Mouse (Mus musculus) adrenal gland, adult (tissue): ENCODE data around the gene Prkag2.
"Not testable (repeated sequence)": the region's sequence is repeated elsewhere in the genome, so short reads cannot be mapped to it uniquely, and the experiment has no call there.

ENCODE experiments used
- DNase-seq, 2 experiments: peaks; one replicate each; pipeline ENCODE4 v3.0.0; 2022 to 2023; ENCODE audit warnings: low spot score in 1 of 2; ENCODE audit not compliant: inconsistent age in 2 of 2

Prkag2 gene

GRCm38 (mm10) chr5:25088111-25088510, 12.3 kb downstream of the Prkag2 start:
- no peak for DNase-seq

- no peak for DNase-seq
Observed at GRCm38 (mm10) chr5:25087064-25087463, 13.4 kb downstream of the Prkag2 start.

GRCm38 (mm10) chr5:25086234-25086633, 14.2 kb downstream of the Prkag2 start:
- peak; percentile 88 to 97 for DNase-seq

GRCm38 (mm10) chr5:25085170-25085569, 15.3 kb downstream of the Prkag2 start:
- no peak for DNase-seq

DNA sequence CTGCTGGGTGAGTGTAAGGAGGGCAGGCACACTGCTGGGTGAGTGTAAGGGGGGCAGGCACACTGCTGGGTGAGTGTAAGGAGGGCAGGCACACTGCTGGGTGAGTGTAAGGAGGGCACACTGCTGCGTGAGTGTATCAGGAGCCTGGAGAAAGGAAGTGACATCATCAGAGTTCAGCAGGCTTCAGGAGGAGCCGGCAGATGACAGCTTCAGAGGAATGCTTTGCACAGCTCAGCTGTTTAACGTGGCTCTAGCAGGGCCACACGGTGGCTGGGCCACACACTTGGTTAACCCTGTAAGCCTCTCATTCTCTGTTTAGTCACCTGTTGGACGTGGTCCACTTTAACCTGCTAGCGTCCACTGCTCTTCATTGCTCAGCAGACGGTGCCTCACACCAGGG, 16.6 kb downstream of the Prkag2 start:
- no peak for DNase-seq

- DNase-seq = peak; percentile 62 to 78
Observed at GRCm38 (mm10) chr5:25082542-25082941, 17.9 kb downstream of the Prkag2 start.

GRCm38 (mm10) chr5:25081545-25081944, 18.9 kb downstream of the Prkag2 start:
- DNase-seq = peak; percentile 26 to 60

DNA sequence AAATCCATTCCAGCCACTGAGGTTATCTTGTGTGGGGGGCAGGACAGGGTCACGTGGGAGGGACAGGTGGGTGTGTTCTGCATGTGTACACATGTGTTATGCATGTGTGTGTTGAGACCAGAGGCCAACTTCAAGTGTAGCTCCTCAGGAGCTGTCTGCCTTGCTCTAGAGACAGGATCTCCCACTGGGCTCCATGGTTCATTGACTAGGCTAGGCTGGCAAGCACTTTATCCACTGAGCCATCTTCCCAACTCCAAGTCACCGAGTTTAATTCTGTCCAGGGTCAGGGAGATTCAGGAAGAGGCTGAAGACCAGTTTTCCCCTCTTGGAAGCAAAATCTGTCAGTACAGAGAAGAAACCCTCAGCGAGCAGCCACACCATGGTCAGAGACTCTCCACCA, 19.4 kb downstream of the Prkag2 start:
- DNase-seq = no peak

GRCm38 (mm10) chr5:25080438-25080945, 19.9 kb downstream of the Prkag2 start:
- DNase-seq = peak in 1 of 2 experiments; percentile 46

- peak; percentile 72 to 90 for DNase-seq
Observed at GRCm38 (mm10) chr5:25079766-25080265, 20.6 kb downstream of the Prkag2 start.

DNA sequence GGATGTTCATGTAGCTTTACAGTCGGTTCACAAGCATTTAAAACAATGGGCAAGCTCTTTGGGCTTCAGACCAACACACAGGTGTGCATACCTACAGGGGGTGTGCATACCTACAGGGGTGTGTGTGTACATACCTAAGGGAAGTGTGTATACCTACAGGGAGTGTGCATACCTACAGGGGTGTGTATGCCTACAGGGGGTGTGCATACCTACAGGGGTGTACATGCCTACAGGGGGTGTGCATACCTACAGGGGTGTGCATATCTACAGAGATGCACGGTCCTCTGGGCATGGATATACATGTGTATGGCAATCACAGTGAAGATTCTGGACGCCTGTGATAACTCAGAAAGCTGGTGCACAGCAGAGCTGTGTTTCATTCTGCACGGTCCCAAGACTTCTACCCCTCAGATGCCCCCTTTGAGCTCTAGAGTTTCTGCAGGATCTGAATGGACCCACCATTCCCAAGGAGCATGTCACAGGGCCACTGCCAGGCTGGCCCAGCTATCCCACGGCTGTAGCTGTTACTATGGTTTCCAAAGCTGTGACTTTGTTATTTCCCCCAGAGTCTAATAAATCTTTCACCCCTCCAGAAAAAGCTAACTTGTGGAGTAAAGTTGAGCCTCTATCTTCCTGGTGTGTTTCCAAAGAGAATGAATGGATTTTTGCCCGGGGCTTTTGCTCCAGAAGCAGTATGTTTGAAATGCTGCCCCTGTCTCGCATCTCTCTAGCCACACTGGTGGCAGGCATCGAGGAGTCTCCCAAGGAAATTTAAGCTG, 22.4 kb downstream of the Prkag2 start:
- DNase-seq = peak in 1 of 2 experiments; percentile 58

- DNase-seq = not testable (repeated sequence)
Observed at GRCm38 (mm10) chr5:25077258-25077657, 23.2 kb downstream of the Prkag2 start.

DNA sequence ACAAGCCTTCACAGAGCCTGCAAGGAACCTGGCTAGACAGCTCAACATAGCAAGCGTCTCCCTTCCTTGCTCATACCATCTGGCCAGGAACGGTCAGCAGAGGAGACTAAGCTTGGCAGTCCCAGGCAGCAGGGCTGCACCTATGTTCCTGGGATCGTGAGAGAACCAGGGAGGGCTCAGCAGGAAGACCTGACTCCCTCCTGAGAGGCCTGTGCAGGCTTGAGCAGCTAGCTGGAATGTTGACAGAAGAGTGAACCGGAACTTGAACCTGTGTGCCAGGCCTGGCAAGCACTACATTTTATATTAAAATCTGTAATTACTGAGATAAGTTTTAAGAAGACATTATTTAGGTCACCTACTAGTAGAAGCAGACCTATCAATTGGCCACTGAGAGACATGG, 24.8 kb downstream of the Prkag2 start:
- no peak for DNase-seq

- no peak for DNase-seq
Observed at GRCm38 (mm10) chr5:25069815-25070214, 30.6 kb downstream of the Prkag2 start.

- DNase-seq = peak; percentile 65 to 83
Observed at GRCm38 (mm10) chr5:25067122-25067521, 33.3 kb downstream of the Prkag2 start.

DNA sequence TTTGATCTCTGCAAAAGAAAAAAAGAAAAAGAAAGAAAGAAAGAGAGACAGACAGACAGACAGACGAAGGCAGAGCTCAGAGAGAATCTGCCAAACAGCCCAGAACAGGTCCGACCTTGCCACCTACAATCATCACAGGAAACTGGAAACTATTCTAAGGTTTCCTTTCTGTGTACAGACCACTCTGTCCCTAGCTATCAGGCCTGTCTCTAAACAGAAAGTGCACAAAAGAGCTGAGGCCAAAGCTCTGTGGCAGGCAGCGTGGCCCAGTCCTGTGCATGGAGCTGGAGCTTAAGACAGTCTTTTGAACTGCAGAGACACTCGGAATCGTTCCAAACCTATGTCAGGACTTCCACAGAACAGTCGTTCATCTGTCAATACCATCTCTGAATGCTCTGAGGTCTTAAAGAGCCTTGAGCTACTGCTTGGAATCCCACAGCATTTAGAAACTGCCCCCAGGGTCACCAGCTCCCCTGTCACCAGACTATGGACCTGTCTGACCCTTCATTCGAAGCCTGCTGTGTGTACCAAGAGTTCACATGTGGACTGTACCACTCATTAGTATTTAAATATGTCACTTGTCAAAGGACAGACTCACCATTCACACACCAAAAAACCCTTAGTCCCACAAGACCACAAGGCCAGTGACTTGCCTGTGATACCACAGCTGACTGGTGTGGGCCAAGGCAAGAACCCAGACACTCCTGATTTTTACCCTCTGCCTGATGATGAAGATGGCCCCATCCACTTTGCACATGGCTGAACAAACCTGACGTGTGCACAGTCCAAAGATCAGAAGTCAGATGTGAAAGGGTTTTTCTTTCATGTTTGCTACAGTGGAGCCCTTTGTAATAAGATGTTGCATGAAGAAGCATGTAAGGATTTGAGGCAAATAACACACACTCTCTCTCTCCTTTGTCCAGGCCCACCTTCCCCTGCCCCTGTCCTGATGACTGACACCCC, 35.9 kb downstream of the Prkag2 start:
- peak in 1 of 2 experiments; percentile 47 for DNase-seq

- DNase-seq = no peak
Observed at GRCm38 (mm10) chr5:25062506-25063132, 37.8 kb downstream of the Prkag2 start.

- DNase-seq = peak; percentile 54 to 81
Observed at GRCm38 (mm10) chr5:25058853-25059741, 41.3 kb downstream of the Prkag2 start.

DNA sequence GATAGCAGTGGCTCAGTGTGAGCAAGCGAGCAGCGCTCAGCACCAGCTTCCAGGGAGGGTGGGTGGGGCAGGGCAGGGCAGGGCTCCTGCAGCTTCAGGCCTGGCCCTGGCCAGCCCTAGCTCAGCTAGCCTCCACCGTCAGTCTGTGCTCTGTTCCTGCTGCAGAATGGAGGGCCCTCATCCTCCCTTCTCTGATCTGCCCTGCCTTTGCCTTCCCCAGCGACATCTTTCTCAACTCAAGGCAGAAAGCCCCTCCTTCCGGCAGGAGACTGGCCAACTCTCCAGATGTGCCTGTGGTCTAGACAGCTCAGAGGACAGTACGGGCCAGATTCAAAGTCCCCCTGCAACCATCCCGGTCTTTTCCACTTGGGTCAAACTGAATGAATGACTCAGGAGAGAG, 42.0 kb downstream of the Prkag2 start:
- peak in 1 of 2 experiments; percentile 43 for DNase-seq

- DNase-seq = no peak
Observed at GRCm38 (mm10) chr5:25055288-25055687, 45.2 kb downstream of the Prkag2 start.
